Mouse (Mus musculus) c-Kit-positive CD71-negative TER-119-negative erythroid progenitor cells, embryonic 14.5 days (primary cell): ENCODE results near the gene Emsy.

ENCODE experiments used
- DNase-seq: peaks from one replicate; pipeline ENCODE4 v3.0.0-alpha.2; 2013; ENCODE audit warnings: low read depth

Emsy gene

GRCm38 (mm10) chr7:98656531-98657221, at the start of gene Emsy:
Gene Emsy (minus strand): TSS chr7:98656783.
- DNase-seq = peak; percentile 87

GRCm38 (mm10) chr7:98704276-98704675, 47.7 kb upstream of the Emsy start:
- no peak for DNase-seq

- DNase-seq = no peak
Observed at GRCm38 (mm10) chr7:98703365-98703881, 46.8 kb upstream of the Emsy start.

DNA sequence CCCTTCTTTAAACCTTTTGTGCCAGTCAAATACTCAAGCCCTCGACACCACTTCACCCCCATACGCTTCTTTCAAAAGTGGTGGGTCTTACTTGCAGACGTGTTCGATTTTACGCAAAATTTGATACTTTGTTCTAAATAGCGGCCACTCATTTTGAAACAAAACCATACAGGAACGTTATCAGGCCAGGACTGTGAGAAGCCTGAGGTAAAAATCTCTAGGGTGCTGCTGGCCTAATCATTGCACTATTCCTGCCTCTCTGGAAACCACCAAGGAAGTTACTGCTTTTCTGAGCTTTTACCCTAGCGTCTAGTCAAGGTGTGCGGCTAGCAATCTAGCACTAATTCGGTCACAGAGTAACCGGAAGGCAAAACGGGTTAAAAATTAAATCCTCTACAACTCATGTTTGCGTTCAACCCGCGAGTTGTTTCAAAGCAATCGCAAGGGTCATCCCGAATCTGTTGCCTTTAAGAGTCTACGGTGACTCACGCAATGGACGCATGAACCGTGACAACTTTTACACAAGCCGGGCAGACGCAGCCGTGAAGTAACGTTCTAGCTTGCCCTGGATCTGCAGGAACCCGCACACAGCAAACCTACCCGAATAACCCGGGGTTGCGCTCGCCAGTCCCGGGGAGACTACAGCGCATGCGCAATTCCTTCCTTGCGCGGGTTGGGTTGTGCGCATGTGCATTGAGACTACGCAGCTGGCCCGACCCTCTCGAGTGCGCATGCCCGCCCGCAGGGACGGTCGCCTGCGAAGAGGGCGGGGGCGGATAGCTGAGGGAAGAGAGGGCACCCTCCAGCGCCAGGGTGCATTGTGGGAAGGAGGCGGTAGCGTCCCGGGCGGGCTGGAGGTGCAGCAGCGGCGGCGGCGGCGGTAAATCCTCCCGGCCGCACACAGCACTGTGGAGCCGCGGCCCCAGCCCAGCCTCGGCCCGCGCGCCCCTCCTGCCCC, 46.0 kb upstream of the Emsy start, which contains the start of gene Thap12:
Thap12 (plus strand) TSS at position 821 of the 958 bp plus-strand sequence.
- DNase-seq = peak; percentile 98

DNA sequence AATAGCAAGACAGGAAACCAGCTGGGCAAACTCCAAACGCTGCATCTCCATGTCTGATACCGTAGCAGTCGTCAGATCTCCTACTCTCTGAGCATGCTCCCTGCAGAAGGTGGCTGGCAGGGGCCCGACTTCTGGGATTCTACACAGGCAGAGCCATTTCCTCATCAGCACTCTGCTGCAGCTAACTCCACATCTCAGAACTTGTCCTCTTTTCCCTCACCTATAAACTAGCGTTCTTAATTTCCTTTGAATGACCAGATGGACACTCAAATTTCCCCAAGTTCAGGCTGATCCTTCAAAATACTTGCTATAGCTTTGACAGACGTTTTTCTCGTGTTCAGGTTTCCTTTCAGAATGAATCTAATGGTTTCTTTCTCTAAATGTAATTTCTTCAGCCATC, 45.2 kb upstream of the Emsy start:
- no peak for DNase-seq

- no peak for DNase-seq
Observed at GRCm38 (mm10) chr7:98698590-98698989, 42.0 kb upstream of the Emsy start.

- DNase-seq = no peak
Observed at GRCm38 (mm10) chr7:98698041-98698440, 41.5 kb upstream of the Emsy start.

DNA sequence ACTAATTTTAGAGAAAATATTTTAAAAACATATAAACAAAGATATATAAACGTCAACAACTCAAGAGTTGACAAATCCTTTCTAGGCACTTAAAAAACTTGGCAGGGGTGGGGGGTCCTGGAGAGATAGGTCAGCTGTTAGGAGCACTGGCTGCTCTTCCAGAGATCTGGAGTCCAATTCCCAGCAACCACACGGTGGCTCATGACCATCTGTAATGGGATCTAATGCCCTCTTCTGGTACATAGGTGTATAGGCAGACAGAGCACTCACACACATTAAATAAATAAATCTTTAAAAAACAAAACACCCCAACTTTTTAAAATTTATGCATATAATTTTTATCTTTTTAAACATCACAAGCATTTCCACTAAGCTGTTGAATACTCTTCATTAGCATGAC, 40.9 kb upstream of the Emsy start:
- DNase-seq = no peak

DNA sequence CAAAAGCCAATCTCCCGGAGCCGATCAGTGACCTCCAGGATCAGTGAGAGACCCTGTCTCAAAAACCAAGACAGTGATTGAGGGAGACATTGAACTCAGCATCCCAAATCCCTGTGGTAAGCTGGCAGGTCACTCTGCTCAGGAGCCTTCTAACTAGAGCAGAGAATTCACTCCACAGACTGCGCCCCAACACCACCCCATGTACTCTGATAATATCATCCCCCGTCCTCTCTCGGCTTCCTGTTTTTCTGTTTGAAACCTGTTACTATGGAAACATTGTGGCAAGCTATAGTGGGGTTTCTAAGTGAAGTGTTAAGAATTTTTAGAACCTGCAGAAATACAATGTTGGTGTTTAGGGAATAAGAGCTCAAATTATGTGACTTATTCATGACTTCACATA, 37.5 kb upstream of the Emsy start:
- DNase-seq = peak; percentile 72

DNA sequence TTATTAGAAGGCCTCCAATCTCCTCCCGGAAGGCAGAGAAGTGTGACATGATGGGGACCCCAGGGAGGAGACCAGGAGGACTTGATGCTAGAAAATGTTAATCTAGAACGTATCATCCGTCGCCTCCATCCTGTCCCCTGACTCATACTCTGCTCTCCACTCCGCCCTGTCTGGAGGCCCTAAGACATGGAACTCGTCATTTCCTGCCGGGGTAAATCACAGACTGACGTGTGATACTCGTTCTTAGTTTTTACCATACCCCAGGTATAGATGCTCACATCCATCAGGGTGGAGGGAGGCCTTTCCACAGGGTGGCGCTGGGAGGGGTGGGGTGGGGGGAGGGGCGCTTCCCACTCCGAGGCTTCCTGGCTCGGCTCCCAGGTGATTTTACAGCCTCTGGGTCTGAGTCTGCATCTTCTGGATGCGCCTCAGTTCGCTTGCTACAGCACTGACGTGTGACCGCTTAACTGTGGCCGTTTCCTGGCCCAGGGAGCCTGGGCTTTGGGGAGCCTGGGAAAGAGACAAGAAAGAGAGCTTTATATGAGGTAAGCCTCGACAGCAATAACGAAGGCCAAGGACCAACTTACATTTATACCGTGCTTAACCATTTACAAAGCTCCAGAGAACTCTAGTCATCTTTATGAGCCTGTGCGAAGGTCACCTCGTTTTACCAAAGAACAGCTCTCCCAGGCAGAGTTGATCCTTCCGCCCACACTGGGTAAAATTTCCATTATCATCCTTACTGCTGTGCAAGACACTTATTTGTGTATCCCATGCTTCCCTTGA, 36.4 kb upstream of the Emsy start:
- no peak for DNase-seq

GRCm38 (mm10) chr7:98690831-98691230, 34.2 kb upstream of the Emsy start:
- no peak for DNase-seq

DNA sequence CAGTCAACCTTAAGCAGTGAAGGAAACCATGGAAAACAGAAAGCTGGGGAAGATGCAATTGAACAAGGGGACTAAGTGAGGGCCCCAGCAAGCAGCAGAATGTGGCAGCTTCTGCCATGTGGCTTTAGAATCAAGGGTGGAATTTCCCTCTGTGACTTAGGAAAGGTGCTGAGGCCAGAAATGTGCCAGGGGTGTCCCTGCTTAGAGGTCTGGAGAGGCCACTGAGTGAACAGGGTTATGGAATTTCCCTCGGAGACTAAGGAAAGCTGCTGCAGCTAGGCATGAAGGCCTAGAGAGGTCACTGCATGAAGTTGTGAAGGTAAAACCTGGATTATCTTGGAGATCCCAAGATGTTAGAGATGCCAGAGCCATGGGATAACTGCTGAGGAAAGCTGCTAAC, 33.5 kb upstream of the Emsy start:
- DNase-seq = no peak

GRCm38 (mm10) chr7:98685895-98686294, 29.3 kb upstream of the Emsy start:
- no peak for DNase-seq

DNA sequence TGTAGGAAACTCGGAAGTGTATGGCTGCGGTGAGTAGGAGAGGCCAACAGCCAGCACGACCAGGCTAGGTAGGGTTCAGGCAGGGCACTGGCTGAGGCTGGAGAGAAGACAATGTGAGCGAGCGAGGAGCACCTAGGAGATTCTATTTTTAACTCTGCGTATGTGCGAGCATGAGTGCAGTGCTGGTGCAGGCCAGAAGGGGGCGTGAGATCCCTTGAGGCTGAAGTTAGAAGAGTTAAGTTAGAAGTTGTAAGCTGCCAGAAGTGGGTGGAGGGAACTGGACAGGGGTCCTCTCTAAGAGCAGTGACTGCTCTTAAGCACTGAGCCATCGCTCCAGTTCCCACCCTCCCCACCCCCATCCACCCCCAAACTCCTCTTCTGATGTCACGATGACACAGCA, 26.2 kb upstream of the Emsy start:
- DNase-seq = no peak

DNA sequence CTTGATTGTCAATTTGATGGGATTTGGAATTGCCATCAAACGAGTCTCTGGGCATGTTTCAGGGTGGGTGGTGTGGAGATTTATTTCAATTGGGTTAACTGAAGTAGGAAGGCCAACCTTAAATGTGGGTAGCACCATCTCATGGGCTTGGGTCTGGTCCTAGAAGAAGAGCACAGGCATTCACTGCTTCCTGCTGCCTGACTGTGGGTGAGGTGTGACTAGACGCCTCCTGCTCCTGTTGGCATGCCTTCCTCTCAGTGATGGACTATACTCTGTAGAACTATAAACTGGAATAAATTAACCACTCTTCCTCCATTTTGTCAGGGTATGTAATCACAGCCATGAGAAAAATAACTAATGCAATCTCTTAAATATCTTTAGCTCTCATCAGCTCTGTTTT, 24.1 kb upstream of the Emsy start:
- no peak for DNase-seq

GRCm38 (mm10) chr7:98678441-98678840, 21.9 kb upstream of the Emsy start:
- DNase-seq = no peak

DNA sequence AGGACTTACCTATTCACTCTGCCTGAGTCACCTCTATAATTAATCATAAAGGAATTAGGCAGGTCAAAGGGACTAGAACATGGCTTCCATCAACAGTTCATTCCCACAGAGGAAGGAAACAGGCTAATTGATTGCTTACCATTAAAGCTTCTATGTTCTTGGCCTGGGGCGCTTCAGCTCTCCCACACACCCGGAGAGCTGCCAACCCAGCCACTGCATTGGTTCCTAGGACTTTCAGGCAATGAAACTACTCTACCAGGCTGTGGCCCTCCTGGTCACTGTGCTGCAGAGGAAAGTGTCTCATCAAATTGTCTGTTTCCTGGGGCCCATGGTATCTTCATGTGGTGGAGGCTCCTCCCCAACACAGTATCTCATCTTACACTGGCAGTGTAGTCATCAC, 20.9 kb upstream of the Emsy start:
- no peak for DNase-seq

DNA sequence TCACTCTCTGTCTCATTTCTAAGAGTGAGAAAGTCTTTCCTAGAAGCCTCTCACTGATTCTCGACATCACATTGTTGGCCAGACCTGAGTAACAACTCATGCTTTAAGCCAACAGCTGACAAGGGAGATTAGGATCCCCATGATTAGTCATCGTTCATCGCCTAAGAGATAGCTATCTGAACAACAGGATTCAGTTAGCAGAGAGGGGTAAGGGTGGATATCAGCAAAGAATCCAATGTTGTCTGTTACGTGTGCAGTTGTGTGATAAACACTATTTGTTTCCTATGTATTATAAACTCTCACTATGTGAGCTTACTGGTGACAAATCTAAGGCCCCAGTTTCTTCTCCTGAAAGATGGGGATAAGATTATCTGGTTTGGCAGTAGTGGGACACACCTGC, 17.8 kb upstream of the Emsy start:
- no peak for DNase-seq

GRCm38 (mm10) chr7:98672241-98672955, 15.8 kb upstream of the Emsy start:
- DNase-seq = no peak

GRCm38 (mm10) chr7:98671416-98671815, 14.8 kb upstream of the Emsy start:
- DNase-seq = no peak

GRCm38 (mm10) chr7:98670831-98671230, 14.2 kb upstream of the Emsy start:
- DNase-seq = no peak
